Mouse (Mus musculus) skeletal muscle tissue, adult 2 months (tissue): Measurements from ENCODE around the gene Syngr3.
A peak's percentile ranks its signal among the peaks of the same experiment; 100 is the strongest.
"Not testable (repeated sequence)": the region's sequence is repeated elsewhere in the genome, so short reads cannot be mapped to it uniquely, and the experiment has no call there.

Experiments used
- DNase-seq: peaks from one replicate; pipeline ENCODE4 v3.0.0-alpha.2; 2012; ENCODE audit warnings: low read depth, low spot score

Gene Syngr3

GRCm38 (mm10) chr17:24719494-24720222 lies 29.9 kb upstream of the Syngr3 start:
- DNase-seq = peak; percentile 99

DNA sequence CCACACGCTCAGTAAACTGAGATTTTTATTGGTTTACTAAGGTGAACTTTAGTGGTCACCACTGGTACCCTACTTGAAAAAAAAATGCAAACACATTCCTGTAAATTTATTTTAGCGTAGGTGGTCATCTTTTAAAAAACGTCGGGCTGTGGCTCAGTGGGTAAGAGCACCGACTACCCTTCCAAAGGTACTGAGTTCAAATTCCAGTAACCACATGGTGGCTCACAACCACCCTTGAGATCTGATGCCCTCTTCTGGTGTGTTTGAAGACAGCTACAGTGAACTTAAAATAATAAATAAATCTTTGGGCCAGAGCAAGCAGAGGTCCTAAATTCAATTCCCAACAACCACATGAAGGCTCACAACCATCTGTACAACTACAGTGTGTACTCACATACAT lies 29.2 kb upstream of the Syngr3 start:
- not testable (repeated sequence) for DNase-seq

GRCm38 (mm10) chr17:24717943-24718342 lies 28.2 kb upstream of the Syngr3 start, which contains the start of the genes Rnf151 and Rps2:
TSS of gene Rnf151 (minus strand) at chr17:24718063.
TSS of gene Rps2 (plus strand) at chr17:24718116.
- no peak for DNase-seq

- no peak for DNase-seq
These were observed 26.5 kb upstream of the Syngr3 start for GRCm38 (mm10) chr17:24716166-24716682.

GRCm38 (mm10) chr17:24715556-24715955 lies 25.8 kb upstream of the Syngr3 start:
- DNase-seq = no peak

- no peak for DNase-seq
These were observed 18.9 kb upstream of the Syngr3 start for GRCm38 (mm10) chr17:24708646-24709045.

GRCm38 (mm10) chr17:24707801-24708425 lies 18.2 kb upstream of the Syngr3 start:
- DNase-seq = no peak

DNA sequence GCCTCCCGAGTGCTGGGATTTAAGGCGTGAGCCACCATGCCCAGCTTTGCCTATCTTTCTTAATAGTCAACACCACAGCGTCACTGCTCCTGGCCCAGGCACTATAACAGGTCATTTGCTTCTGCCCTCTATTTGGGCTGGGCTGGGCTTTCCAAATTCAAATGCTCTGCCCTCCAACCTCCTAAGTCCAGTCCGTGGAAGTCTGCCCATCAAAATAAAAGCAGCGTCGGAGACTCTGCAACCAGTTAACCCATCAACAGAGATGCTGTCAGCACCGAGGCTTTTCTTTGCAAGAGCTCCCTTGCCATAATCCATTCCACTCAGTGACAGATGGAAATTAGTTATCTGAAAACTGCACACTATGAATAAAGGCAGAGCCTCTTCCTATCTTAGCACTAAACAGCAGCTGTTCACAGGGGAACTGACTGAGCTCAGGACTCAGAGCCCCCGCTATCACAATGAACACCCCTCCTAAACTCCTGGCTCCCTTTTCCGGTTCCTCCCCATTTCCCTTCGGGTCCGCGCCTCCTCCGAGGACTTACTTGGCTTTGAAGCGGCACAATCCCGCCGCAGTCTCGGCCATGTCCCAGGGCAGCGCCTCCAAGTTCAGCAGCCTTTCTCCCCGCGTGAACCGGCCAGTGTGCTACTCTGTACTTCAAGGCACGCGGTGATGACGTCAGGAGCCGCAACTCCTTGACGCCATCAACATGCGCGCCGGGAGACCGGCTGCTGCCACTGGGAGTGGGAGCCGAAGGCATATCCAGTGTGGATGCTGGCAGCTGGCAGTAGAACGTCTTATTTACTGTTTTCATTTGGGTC lies 17.4 kb upstream of the Syngr3 start, which contains the start of gene Tbl3:
Tbl3 (minus strand) TSS at position 679 of the 819 bp plus-strand sequence.
- peak; percentile 92 for DNase-seq

DNA sequence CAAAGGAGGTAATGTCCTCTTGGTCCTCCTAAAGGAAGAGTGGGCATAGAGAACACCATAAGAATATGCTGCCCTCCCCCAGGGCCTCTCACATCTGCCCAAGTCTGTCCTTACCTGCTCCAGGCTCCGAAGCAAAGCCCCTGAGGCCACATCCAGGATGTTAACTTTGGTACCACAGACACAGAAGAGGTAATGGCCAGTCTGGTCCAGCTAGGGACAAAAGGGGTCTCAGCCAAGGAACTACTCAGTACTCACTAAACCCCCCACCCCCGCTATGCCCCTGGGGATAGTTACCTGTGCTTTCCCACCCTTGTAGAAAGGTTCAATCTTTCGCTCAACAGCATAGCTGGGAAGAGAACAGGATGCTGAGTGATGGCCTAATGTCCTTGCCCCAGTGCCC lies 16.1 kb upstream of the Syngr3 start:
- DNase-seq = no peak

DNA sequence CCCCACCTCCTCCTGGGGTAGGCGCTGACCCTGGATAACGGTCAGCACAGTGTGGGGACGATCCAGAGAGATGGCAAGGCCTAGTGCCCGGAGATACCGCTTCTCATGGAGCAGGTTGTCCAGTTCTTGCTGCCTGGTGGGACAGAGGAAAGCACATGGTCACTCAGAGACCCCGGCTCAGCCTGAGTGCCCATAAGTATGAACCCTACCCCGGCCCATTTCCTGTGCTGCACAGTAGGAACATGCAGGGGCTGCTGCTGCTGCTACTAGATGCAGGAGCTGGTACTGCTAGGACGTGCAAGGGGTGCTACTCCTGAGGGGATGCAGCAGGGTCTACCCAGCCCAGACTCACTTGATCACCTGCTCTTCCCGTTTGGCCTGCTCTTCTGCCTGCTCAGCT lies 11.5 kb upstream of the Syngr3 start:
- DNase-seq = no peak

DNA sequence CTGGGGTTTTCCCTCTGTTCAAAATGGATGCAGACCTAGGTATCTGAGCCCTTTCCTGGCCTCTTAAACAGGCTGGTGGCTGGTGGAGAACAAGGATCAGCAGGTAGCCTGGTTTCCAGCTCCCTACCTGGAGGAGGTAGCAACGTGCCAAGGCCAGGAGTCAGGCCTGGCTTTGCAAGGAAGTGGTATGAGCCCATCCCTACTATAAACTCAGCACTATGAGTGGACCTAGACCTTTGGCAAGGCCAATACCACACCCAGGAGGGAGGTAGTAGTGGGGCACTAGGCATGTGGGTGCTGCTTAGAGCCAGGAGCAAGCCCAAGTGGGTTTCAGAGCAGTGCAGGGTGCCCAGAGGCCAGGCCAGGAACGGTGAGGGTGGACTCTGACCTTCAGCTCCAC lies 9.7 kb upstream of the Syngr3 start:
- no peak for DNase-seq

DNA sequence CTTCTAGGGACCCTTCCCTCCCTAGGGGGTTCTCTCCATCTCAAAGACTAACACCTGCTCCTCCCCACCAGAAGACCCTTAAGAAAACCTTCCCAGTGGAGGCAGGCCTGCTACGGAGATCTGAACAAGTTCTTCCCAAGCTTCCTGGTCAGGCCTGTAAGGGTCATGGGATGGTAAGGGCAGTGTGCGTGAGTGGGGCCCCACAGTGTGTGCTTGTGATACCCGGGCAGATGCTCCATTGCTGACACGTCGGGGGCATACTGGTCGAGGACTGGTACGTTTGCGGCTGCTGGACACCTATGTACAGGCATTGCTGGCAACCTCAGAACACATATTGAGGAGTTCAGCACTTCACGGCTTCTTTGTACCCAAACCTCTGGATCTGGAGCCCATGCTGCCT lies 9.0 kb upstream of the Syngr3 start:
- DNase-seq = no peak

GRCm38 (mm10) chr17:24697985-24698384 lies 8.2 kb upstream of the Syngr3 start:
- DNase-seq = no peak

- peak; percentile 79 for DNase-seq
These were observed 6.4 kb upstream of the Syngr3 start, which contains the start of the genes Gfer and Noxo1 for GRCm38 (mm10) chr17:24696011-24696697. TSS of gene Gfer (minus strand) at chr17:24696156. TSS of gene Noxo1 (plus strand) at chr17:24696234.

GRCm38 (mm10) chr17:24695326-24696010 lies 5.7 kb upstream of the Syngr3 start:
- no peak for DNase-seq

DNA sequence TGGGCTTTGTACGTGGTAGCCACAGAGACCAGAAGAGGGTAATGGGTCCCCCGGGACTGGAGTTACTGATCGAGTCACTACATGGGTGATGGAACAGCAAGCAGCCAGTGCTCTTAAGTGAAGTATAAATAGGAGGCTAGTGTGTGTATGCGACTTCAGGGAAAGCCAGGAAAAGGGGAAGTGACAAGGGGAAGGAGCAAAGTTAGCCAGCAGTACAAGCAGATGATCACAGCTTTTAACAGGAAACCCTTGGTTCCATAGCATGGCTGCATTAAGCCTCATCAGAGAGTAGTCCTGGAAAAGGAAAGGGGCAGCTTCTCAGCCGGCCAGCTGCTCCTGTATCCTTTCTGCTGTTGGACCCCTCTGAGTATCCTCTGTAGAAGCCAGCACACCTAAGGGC lies 2.6 kb upstream of the Syngr3 start:
- no peak for DNase-seq

DNA sequence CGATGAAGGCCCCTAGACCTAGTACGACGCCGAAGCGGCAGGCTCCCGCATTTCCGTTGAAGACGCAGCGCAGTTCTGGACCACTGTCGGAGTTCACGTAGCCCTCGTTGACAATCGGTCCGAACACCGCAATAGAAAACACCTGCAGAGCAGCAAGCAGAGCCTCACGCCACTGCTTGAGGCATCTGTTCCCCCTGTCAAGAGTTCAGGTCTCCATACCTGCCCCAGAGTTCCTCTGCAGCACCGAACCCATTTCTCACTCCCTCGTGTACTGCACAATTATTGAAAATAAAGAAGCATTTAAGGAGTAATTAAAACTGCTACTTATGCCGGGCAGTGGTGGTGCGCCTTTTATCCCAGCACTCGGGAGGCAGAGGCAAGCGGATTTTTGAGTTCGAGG lies 2.2 kb downstream of the Syngr3 start:
- no peak for DNase-seq

DNA sequence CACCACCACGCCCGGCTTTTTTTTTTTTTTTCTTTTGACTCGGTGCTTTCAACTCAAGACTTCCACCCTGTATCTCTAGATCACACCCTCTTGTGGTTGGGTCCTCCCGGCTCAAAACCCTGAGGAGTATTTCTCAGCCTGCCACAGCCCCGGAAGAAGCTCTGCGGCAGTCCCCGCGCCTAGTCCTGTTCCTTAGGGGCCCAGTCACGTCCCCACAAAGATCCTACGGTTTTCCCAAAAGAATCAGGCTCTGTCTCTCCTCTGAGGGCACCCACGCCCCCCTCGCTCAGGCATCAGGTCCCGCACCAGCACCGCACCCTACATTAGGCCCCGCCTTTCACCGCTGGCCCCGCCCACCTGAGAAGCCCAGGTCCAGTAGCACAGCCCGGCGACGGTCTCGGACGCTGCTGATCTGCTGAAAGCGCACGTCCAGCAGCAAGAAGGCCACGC lies 2.6 kb downstream of the Syngr3 start:
- DNase-seq = no peak

DNA sequence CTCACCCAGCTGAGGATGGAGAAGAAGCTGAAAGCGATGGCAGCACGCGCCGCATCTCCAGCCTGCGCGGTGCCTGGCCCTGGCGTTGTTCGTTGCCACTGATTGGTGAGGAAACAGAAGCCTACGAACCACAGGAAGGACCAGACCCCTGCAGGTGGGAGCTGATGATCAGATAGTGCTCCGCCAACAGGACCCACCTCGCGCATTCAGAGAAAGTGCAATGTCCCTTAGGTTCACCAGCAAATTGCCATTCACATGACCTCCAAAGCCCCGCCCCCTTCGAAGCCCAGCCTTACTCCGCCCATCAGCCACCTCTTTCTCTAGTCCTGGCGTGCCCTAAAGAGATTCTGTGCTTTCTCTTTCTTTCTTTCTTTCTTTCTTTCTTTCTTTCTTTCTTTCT lies 3.2 kb downstream of the Syngr3 start:
- DNase-seq = no peak

- no peak for DNase-seq
These were observed 12.2 kb downstream of the Syngr3 start for GRCm38 (mm10) chr17:24677500-24678080.
